Mouse (Mus musculus) hindbrain, embryonic 11.5 days (tissue): ENCODE results near the gene Armc12. TPM values are rescaled to one million over a fixed set of nuclear protein-coding genes. Genes with fewer than 3 reads are reported as not detected.

ENCODE experiments used
- ATAC-seq: fragments of 200-750 bp; cut with Nextera tagmentation; 2 replicates; pipeline ENCODE4 v1.8.0; 2017; ENCODE audit warnings: mild to moderate bottlenecking, moderate TSS enrichment, moderate library complexity; ENCODE audit not compliant: low FRiP score
- DNase-seq: peaks from one replicate; pipeline ENCODE4 v3.0.0-alpha.2; 2015; ENCODE audit warnings: low spot score
- H3K27ac ChIP-seq: fragments of 300-500 bp; sonication (generic); 2 replicates; pipeline ENCODE4 v1.5.1; 2014; ENCODE audit warnings: mild to moderate bottlenecking, low read depth, low read length
- H3K27me3 ChIP-seq: fragments of 300-500 bp; sonication (generic); 2 replicates; pipeline ENCODE4 v1.6.1; 2014; ENCODE audit warnings: mild to moderate bottlenecking, low read length, moderate library complexity, mixed read lengths; ENCODE audit not compliant: control insufficient read depth, insufficient read depth
- H3K36me3 ChIP-seq: fragments of 300-500 bp; sonication (generic); 2 replicates; pipeline ENCODE4 v1.6.1; 2014; ENCODE audit warnings: mild to moderate bottlenecking, low read length, moderate library complexity, mixed read lengths; ENCODE audit not compliant: control insufficient read depth, insufficient read depth
- H3K4me1 ChIP-seq: fragments of 300-500 bp; sonication (generic); replicated peaks from 2 replicates; pipeline ENCODE4 v1.6.1; 2014; ENCODE audit warnings: low read length, mixed read lengths; ENCODE audit not compliant: control insufficient read depth, insufficient read depth
- H3K4me2 ChIP-seq: fragments of 300-500 bp; sonication (generic); replicated peaks from 2 replicates; pipeline ENCODE4 v1.6.1; 2014; ENCODE audit warnings: mild to moderate bottlenecking, low read depth, low read length
- H3K4me3 ChIP-seq: fragments of 300-500 bp; sonication (generic); 2 replicates; pipeline ENCODE4 v1.5.1; 2014; ENCODE audit warnings: low read depth, low read length
- H3K9ac ChIP-seq: fragments of 300-500 bp; sonication (generic); 2 replicates; pipeline ENCODE4 v1.6.1; 2014; ENCODE audit warnings: low read depth, low read length
- H3K9me3 ChIP-seq: fragments of 300-500 bp; sonication (generic); 2 replicates; pipeline ENCODE4 v1.6.1; 2016; ENCODE audit warnings: low read length; ENCODE audit not compliant: control insufficient read depth
- WGBS: fragments of 180-500 bp; shearing (Covaris S2); extraction: QIAGEN DNeasy Blood & Tissue Kit; methylation state at CpG from one replicate; pipeline ENCODE4 v1.1.7; 2014; 5-methylcytosine and 5-hydroxymethylcytosine counted together
- polyA plus RNA-seq: library from polyadenylated mRNA; unstranded; fragments of >200 nt; fragmentation: Nextera tagmentation; extraction: Ambion mirVana; gene quantifications from 2 replicates; pipeline ENCODE4 v1.2.1, GENCODE M21; 2014

The Armc12 gene
- polyA plus RNA-seq, 1 experiment from 2014 or later = not detected

DNA sequence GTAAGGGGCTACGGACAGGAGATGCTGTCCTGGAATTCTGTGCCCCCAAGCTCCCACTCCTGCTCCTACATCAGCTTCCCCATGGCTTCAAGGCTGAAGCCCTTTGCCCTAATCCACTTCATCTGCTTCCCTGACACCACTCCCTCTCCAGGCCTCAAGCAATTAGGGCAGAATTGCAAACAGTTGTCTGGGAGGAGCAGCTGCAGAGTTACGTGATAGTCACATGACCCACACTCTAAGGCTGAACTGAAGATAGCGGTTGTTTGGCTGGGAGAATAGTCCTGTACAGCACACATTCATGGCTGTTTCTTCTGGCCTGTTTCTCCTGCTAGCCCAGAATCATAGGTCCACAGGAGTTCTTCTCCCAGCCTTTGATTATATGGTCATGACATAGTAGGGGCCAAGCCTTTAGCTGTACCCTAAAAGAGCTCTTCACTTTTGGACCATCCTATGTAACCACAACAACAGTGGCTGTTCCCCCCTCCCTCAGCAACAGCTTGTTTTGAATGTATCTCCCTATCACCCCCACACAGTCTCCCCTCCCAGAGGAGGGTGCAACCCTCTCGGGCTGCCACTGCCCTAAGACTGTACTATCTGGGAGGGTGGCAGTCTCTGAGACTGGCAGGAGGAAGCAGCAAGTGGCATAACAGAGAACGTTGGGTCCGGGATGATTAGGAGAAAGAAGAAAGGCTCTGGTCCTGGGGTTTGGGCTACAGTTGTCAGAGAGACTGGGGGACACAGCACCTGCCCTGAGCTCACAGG lies 26.2 kb downstream of the Armc12 start:
- ATAC-seq (no peak), DNase-seq (peak; percentile 21)
- WGBS = 57% methylated on average over 6 of the region's 6 CpGs

DNA sequence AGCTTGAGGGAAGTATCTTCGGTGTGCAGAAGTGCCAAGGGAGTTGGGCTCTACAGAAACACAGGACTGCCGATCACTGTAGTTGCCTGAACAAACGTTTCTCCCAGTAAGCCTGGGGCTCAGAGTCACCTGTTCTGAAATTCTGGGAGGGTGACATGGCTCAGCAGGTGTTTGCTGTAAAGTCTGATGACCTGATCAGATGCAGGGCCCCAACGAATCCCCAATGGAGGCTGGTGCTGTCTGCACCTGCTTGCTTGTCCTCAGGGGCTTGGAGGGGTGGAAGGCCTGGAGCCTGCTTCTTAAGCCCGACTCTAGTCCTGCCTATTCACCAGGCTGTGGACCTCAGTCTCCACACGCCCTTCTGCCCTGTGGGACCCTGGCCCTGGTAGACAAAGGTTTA lies 27.2 kb downstream of the Armc12 start:
- Histone ChIP-seq H3K4me2 (no peak overlapping the region), H3K27me3 (no peaks in the 10 kb centered on the region), H3K27ac (no peak overlapping the region), H3K36me3 (no peaks in the 10 kb centered on the region), H3K9me3 (no peaks in the 10 kb centered on the region), H3K9ac (no peak overlapping the region), H3K4me1 (no peaks in the 10 kb centered on the region; the same call in 1 of the 2 replicates), H3K4me3 (no peak overlapping the region)
- WGBS = 71% methylated on average over 6 of the region's 6 CpGs
- ATAC-seq (no peak), DNase-seq (no peak)

More for the DNA sequence above, 26.2 kb downstream of the Armc12 start:
- Histone ChIP-seq H3K27me3 (no peaks in the 10 kb centered on the region), H3K9ac (no peak overlapping the region), H3K4me3 (no peak overlapping the region), H3K9me3 (no peaks in the 10 kb centered on the region), H3K27ac (no peak overlapping the region), H3K4me2 (no peak overlapping the region), H3K4me1 (no peaks in the 10 kb centered on the region; the same call in 1 of the 2 replicates), H3K36me3 (no peaks in the 10 kb centered on the region)

DNA sequence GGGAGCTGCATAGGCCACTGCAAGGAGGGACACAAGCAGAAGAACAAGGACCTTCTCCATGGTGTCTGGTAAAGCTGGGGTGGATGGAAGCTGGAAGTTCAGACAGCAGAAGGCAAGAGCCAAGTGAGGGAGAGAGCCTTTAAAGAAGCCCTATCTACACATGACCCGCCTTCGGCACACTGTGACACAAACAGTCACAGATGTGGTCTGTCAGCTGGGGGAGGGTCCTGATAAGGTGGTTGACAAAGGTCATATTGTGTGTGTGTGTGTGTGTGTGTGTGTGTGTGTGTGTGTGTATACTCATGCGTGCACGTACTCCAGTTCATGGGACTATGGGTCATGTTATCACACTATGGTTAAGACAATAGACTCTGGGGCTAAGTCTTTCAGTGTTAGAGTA lies 30.0 kb downstream of the Armc12 start, which contains the start of gene Clps:
Clps (minus strand) TSS at position 169 of the 400 bp plus-strand sequence.
- Histone ChIP-seq H3K27ac (no peak within 1 kb of the TSS), H3K4me2 (no peak within 1 kb of the TSS), H3K27me3 (no peaks in the 10 kb centered on the region), H3K4me3 (no peak within 1 kb of the TSS), H3K9me3 (no peaks in the 10 kb centered on the region), H3K9ac (no peak within 1 kb of the TSS), H3K4me1 (no peaks in the 10 kb centered on the region; the same call in 1 of the 2 replicates), H3K36me3 (no peaks in the 10 kb centered on the region)
- DNase-seq (no peak), ATAC-seq (no peak)
- WGBS = 90% methylated on average over 4 of the region's 4 CpGs

DNA sequence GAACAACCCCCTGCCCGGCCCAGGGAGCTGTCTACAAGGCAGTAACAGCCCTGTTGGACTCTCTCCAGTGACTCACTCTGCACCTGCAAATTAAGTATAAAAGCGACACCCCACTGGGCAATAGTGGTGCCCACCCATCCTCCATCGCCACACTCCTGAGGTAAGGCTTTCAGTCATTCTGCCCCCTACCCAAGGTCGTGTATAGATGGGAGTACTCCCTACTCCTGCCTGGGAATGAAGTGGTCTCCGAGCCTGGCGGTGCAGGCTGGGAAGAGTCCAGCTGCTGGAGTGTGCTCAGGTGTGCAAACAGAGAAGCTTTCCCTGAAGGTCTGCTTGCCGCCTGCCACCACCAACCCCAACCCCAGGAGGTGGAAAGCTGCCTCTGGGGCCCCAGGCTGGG lies 31.0 kb downstream of the Armc12 start:
- Histone ChIP-seq H3K9ac (no peak overlapping the region), H3K4me1 (no peaks in the 10 kb centered on the region; the same call in 1 of the 2 replicates), H3K9me3 (no peaks in the 10 kb centered on the region), H3K36me3 (no peaks in the 10 kb centered on the region), H3K27me3 (no peaks in the 10 kb centered on the region), H3K27ac (no peak overlapping the region), H3K4me2 (no peak overlapping the region), H3K4me3 (no peak overlapping the region)
- ATAC-seq (no peak), DNase-seq (no peak)
- WGBS = 56% methylated on average over 7 of the region's 7 CpGs

DNA sequence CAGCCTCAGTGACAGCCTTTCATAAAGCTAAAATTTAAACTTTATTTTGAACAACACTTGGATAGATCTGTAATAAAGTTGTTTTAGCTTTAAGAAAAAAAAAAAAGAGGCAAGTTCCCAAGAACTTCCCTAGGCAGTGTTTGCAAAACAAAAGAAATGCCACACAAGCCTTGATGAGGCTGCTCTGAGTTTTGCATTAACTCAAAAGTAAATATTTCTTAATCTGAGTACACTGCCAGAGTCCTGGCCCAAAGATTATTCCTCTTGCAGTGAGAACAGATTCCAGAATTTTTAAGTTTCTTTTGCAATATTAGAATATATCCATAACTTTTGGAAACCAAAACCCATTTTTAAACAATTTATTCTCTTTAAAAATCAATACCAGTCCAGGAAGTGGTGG lies 34.6 kb downstream of the Armc12 start:
- no peak overlapping the region for H3K4me3 ChIP-seq
- no peak overlapping the region for H3K9ac ChIP-seq
- no peak for ATAC-seq
- H3K36me3 ChIP-seq = no peaks in the 10 kb centered on the region
- H3K4me2 ChIP-seq = no peak overlapping the region
- no peak for DNase-seq
- H3K27ac ChIP-seq = no peak overlapping the region
- H3K9me3 ChIP-seq = no peaks in the 10 kb centered on the region
- H3K27me3 ChIP-seq = no peaks in the 10 kb centered on the region
- H3K4me1 ChIP-seq = no peaks in the 10 kb centered on the region

DNA sequence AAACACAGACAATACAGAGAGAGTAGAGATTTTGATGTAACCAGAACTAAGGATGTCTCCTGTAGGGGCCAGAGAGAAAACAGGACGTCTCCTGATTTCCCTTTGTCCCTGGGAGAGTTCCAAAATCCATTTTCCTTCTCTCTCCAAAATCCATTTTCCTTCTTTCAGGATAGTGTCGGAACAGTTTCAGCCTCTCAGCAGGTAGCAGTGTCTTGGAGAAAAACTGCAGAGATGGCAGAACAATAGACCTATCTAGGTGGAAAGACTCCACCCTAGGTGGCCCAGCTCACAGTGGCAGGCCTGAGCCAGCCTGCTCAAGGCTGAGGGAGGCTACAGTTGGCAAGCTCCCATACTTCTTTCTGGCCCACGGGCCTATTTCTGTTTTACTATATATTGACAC lies 36.9 kb downstream of the Armc12 start:
- no peaks in the 10 kb centered on the region for H3K9me3 ChIP-seq
- no peaks in the 10 kb centered on the region for H3K27me3 ChIP-seq
- no peak overlapping the region for H3K4me3 ChIP-seq
- DNase-seq (no peak), ATAC-seq (no peak)
- 31% methylated on average over 3 of the region's 3 CpGs for WGBS
- H3K4me2 ChIP-seq = no peak overlapping the region
- H3K27ac ChIP-seq = no peak overlapping the region
- H3K9ac ChIP-seq = no peak overlapping the region
- no peaks in the 10 kb centered on the region for H3K36me3 ChIP-seq
- no peaks in the 10 kb centered on the region for H3K4me1 ChIP-seq

DNA sequence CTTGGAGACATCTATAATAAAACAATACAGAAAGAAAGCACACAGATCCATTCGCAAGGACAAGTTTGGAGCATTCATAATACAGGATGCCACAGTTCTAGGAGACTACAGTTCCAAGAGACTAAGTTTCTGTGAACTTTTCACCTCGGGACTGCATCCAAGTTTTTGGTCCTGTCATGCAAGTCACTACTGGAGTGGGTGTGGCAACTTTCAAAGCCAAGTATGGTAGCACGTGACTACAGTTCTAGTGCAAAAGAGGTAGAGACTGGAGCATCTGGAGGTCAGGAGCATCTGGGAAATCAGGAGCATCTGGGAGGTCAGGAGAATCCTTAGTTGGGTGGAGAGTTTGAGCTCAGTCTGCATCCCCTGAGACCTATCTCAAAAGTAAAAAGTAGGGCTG lies 41.3 kb downstream of the Armc12 start:
- H3K36me3 ChIP-seq = no peaks in the 10 kb centered on the region
- no peak overlapping the region for H3K4me2 ChIP-seq
- 0 out of 2 replicates have a peak, but pooled peaks cover 2% of the 10 kb centered on the region for H3K4me1 ChIP-seq
- DNase-seq = no peak
- H3K27me3 ChIP-seq = no peaks in the 10 kb centered on the region
- no peak overlapping the region for H3K4me3 ChIP-seq
- 83% methylated on average over 3 of the region's 3 CpGs for WGBS
- no peak overlapping the region for H3K9ac ChIP-seq
- ATAC-seq = no peak
- no peaks in the 10 kb centered on the region for H3K9me3 ChIP-seq
- no peak overlapping the region for H3K27ac ChIP-seq

DNA sequence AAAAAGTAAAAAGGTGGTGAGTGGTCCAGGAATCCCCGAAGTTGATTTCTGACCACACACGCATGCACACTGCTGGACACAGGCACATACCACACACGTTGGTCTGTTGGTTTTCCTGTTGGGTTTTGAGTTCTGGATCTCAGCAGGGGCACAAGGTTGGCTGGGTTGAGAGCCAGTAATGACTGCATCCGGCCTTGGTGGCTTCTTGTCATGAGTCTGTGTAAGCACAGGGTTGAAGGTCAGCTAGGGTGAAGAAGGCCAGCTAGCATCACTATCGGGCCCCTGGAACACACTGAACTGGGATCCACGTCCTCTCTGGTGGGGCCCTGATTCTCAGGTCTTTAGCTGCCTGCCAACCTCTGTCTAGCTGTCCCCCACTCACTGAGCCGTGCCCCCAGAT lies 41.9 kb downstream of the Armc12 start:
- Histone ChIP-seq H3K9ac (no peak overlapping the region), H3K27me3 (no peaks in the 10 kb centered on the region), H3K4me2 (no peak overlapping the region), H3K4me3 (no peak overlapping the region), H3K4me1 (0 out of 2 replicates have a peak, but pooled peaks cover 2% of the 10 kb centered on the region), H3K27ac (no peak overlapping the region), H3K9me3 (no peaks in the 10 kb centered on the region), H3K36me3 (no peaks in the 10 kb centered on the region)
- DNase-seq = no peak
- no peak for ATAC-seq
- WGBS = 80% methylated on average over 7 of the region's 7 CpGs

DNA sequence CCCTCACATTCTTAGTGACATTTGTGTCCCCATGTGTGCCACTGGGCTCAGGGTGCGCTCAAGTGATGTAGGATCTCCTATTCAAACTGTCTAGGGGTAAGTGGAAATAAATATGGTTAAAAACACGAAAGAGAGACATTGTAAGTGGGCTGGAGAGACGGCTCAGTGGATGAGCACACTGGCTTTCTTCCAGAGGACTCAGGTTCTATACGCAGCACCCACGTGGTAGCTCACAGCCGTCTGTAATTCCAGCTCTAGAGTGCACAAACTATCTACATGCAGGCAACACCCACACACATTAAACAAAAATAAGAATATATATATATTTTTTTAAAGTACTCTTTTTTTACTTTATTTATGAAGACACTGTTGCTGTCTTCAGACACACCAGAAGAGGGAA lies 42.3 kb downstream of the Armc12 start:
- Histone ChIP-seq H3K9ac (no peak overlapping the region), H3K27me3 (no peaks in the 10 kb centered on the region), H3K4me2 (no peak overlapping the region), H3K9me3 (no peaks in the 10 kb centered on the region), H3K27ac (no peak overlapping the region), H3K4me1 (0 out of 2 replicates have a peak, but pooled peaks cover 2% of the 10 kb centered on the region), H3K36me3 (no peaks in the 10 kb centered on the region), H3K4me3 (no peak overlapping the region)
- ATAC-seq = no peak
- no peak for DNase-seq
- 87% methylated on average over 6 of the region's 6 CpGs for WGBS
